Mouse (Mus musculus) embryonic facial prominence, embryonic 11.5 days (tissue): Measurements from ENCODE around the gene Slc12a4. TPM values are rescaled to one million over a fixed set of nuclear protein-coding genes. Genes with fewer than 3 reads are reported as not detected.
"Not testable (repeated sequence)": the region's sequence is repeated elsewhere in the genome, so short reads cannot be mapped to it uniquely, and the experiment has no call there.

Source experiments
- ATAC-seq: fragments of 200-750 bp; cut with Nextera tagmentation; replicated peaks from 2 replicates; pipeline ENCODE4 v1.8.0; 2017; ENCODE audit warnings: low read depth; ENCODE audit not compliant: insufficient number of reproducible peaks, low FRiP score, low TSS enrichment
- DNase-seq: peaks from one replicate; pipeline ENCODE4 v3.0.0-alpha.2; 2015; ENCODE audit warnings: low spot score
- H3K27ac ChIP-seq: fragments of 300-500 bp; sonication (generic); replicated peaks from 2 replicates; pipeline ENCODE4 v1.5.1; 2014; ENCODE audit warnings: mild to moderate bottlenecking, low read depth, low read length, control low read depth
- H3K27me3 ChIP-seq: fragments of 300-500 bp; sonication (generic); 2 replicates; pipeline ENCODE4 v1.6.1; 2014; ENCODE audit warnings: mild to moderate bottlenecking, low read length, moderate library complexity, mixed read lengths; ENCODE audit not compliant: control insufficient read depth, insufficient read depth
- H3K36me3 ChIP-seq: fragments of 300-500 bp; sonication (generic); replicated peaks from 2 replicates; pipeline ENCODE4 v1.6.1; 2014; ENCODE audit warnings: low read depth, mild to moderate bottlenecking, low read length, moderate library complexity, mixed read lengths; ENCODE audit not compliant: control insufficient read depth, insufficient read depth
- H3K4me1 ChIP-seq: fragments of 300-500 bp; sonication (generic); 2 replicates; pipeline ENCODE4 v1.6.1; 2014; ENCODE audit warnings: low read length, mixed read lengths; ENCODE audit not compliant: control insufficient read depth, insufficient read depth
- H3K4me2 ChIP-seq: fragments of 300-500 bp; sonication (generic); 2 replicates; pipeline ENCODE4 v1.6.1; 2014; ENCODE audit warnings: low read depth, mild to moderate bottlenecking, control low read depth, low read length, moderate library complexity
- H3K4me3 ChIP-seq: fragments of 300-500 bp; sonication (generic); 2 replicates; pipeline ENCODE4 v1.5.1; 2014; ENCODE audit warnings: low read depth, low read length, control low read depth
- H3K9ac ChIP-seq: fragments of 300-500 bp; sonication (generic); replicated peaks from 2 replicates; pipeline ENCODE4 v1.6.1; 2014; ENCODE audit warnings: mild to moderate bottlenecking, control low read depth, low read length
- H3K9me3 ChIP-seq: fragments of 300-500 bp; sonication (generic); replicated peaks from 2 replicates; pipeline ENCODE4 v1.6.1; 2016; ENCODE audit warnings: mild to moderate bottlenecking, low read length, inconsistent platforms, mixed read lengths; ENCODE audit not compliant: control insufficient read depth
- WGBS: fragments of 180-500 bp; shearing (Covaris S2); extraction: QIAGEN DNeasy Blood & Tissue Kit; methylation state at CpG from one replicate; pipeline ENCODE4 v1.1.7; 2014; 5-methylcytosine and 5-hydroxymethylcytosine counted together
- polyA plus RNA-seq: library from polyadenylated mRNA; unstranded; fragments of >200 nt; fragmentation: Nextera tagmentation; extraction: Ambion mirVana; gene quantifications from 2 replicates; pipeline ENCODE4 v1.2.1, GENCODE M21; 2014

The Slc12a4 gene
- polyA plus RNA-seq, 1 experiment from 2014 or later = 16.8 TPM

DNA sequence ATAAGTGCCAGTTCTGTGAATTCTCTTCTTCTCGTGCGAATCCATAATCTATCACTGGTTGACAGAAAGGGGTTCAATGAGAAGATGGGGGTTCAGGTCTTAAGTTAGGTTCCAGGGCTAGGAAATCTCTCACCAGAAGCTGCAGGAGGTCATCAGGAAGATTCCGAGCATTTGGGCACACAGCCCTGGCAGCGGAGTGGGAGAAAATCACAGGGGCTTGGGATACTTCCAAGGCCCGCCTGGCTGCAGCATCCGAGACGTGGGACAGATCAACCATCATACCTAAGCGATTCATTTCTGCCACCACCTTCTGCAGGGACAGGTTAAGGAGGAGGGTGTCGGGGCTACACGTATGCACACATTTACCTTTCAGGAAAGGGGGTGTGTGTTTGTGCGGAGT lies 22.6 kb upstream of the Slc12a4 start:
- no peak overlapping the region for H3K4me3 ChIP-seq
- H3K36me3 ChIP-seq = no peaks in the 10 kb centered on the region
- H3K9ac ChIP-seq = no peak overlapping the region
- 88% methylated on average over 11 of the region's 11 CpGs for WGBS
- DNase-seq (no peak), ATAC-seq (no peak)
- H3K4me1 ChIP-seq = no peaks in the 10 kb centered on the region
- H3K4me2 ChIP-seq = no peak overlapping the region
- no peaks in the 10 kb centered on the region for H3K9me3 ChIP-seq
- H3K27ac ChIP-seq = no peak overlapping the region
- no peaks in the 10 kb centered on the region for H3K27me3 ChIP-seq

DNA sequence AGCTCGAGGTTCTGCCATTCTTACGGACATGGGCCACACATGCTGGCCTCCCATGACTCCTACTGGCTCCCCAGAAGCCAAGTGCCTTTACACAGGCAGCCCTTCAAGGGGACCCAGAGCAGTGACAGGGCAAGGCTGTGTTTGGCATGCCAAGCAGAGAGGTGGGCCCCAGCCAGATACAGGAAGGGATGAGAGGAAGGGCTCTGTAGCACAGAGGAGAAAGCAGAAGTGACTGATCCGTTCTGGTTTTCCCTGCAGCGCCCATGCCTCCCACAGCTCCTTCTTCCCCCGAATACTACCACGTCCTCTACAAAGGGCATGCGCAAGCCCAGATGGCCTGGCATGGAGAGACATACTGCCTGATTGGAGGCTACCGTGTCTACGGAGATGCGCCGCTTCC lies 17.5 kb upstream of the Slc12a4 start:
- H3K36me3 ChIP-seq, H3K27ac ChIP-seq, ATAC-seq, H3K4me1 ChIP-seq, DNase-seq, H3K27me3 ChIP-seq, H3K9ac ChIP-seq, H3K4me2 ChIP-seq, H3K4me3 ChIP-seq, H3K9me3 ChIP-seq: not testable (repeated sequence)
- WGBS = 87% methylated on average over 11 of the region's 11 CpGs

DNA sequence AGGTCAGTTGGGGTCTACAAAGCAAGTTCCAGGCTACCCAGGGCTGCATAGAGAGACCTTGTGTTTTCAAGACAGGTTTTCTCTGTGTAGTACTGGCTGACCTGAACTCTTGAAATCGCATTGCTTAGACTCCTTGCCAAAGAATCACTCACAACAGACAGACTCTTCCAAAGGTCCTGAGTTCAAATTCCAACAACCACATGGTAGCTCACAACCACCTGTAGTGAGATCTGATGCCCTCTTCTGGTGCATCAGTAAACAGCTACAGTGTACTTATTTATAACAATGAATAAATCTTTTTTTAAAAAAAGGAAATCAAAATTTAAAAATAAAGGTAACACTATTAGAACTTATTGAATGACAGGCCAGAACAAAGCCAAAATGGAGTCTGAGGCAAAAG lies 15.2 kb upstream of the Slc12a4 start:
- no peak overlapping the region for H3K4me2 ChIP-seq
- 89% methylated on average over 1 of the region's 1 CpGs for WGBS
- no peaks in the 10 kb centered on the region for H3K27me3 ChIP-seq
- no peak overlapping the region for H3K4me3 ChIP-seq
- H3K9ac ChIP-seq = no peak overlapping the region
- no peaks in the 10 kb centered on the region for H3K9me3 ChIP-seq
- DNase-seq (no peak), ATAC-seq (no peak)
- H3K36me3 ChIP-seq = no peaks in the 10 kb centered on the region
- no peak overlapping the region for H3K27ac ChIP-seq
- no peaks in the 10 kb centered on the region for H3K4me1 ChIP-seq

DNA sequence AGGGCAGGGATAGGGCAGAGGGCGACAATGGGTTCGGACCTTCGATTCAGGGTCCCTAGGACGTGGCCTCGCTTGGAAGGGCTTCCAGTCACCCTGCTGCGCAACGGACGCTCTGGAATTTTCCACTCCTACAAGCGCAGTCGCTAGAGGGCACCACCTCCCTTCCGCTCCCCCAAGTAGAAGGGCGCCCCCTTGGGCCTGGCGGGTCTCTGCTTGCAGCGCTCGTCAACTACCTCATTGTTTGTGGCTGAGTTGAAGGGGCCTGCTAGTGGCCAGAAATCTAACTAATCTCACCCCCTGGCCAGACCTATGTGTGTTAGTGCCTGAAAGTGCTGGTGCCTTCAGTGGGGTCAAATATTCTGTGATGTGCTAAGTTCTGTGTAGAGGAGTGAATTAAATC lies 13.4 kb upstream of the Slc12a4 start, which contains the start of gene Dpep3:
Gene Dpep3 (minus strand): TSS at position 105 of the 400 bp plus-strand sequence.
- no peak within 1 kb of the TSS for H3K4me2 ChIP-seq
- no peaks in the 10 kb centered on the region for H3K9me3 ChIP-seq
- no peaks in the 10 kb centered on the region for H3K4me1 ChIP-seq
- H3K9ac ChIP-seq = no peak within 1 kb of the TSS
- no peak within 1 kb of the TSS for H3K4me3 ChIP-seq
- ATAC-seq (no peak), DNase-seq (no peak)
- H3K36me3 ChIP-seq = no peaks in the 10 kb centered on the region
- WGBS = 89% methylated on average over 15 of the region's 15 CpGs
- no peaks in the 10 kb centered on the region for H3K27me3 ChIP-seq
- no peak within 1 kb of the TSS for H3K27ac ChIP-seq

DNA sequence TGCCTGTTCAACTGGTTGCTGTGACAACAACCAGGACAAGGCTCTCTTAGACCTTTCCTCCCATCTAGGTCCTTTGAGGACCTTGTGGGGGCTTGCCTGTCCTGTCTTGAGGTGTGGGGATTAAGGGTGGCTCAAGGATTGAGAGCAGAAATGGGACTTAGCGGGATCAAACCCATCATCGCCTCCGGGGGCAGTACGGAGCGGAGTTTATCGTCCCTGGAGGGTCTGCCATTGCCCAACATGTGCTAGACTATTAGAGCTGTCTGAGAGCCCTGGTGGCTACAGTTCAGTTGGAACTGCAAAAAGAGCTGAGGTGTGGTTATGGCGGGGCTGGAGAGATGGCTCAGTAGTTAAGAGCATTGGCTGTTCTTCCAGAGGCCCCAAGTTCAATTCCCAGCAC lies 9.5 kb upstream of the Slc12a4 start:
- WGBS = 61% methylated on average over 7 of the region's 7 CpGs
- H3K27me3 ChIP-seq = no peaks in the 10 kb centered on the region
- no peak for ATAC-seq

DNA sequence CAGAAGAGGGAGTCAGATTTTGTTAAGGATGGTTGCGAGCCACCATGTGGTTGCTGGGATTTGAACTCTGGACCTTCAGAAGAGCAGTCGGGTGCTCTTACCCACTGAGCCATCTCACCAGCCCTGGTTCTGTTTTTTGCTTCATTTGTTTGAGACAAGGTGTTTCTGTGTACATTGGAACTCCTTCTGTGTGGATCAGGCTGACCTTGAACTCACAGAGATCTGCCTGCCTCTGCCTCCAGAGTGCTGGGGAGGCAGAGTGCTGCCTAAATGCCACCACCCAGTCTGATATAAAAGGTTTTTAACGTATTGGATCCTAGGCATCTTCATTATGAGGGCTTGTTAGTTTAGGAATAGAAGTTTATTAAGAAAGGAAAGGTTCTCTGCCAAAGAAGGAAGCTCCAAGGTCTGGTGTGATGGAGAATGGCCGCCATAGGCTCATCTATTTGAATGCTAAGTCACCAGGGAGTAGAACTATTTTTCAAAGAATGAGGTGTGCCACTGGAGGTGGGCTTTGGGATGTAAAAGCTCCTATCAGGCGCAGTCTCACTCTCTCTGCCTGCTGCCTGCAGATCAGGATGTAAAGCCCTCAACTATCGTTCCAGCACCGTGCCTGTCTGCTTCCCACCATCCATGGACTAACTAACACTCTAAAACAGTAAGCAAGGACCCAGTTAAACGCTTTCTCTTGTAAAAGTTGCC lies 5.3 kb upstream of the Slc12a4 start:
- Histone ChIP-seq H3K9me3 (no peaks in the 10 kb centered on the region), H3K9ac (no peak overlapping the region), H3K36me3 (no peaks in the 10 kb centered on the region), H3K27ac (no peak overlapping the region), H3K4me2 (no peak overlapping the region), H3K4me3 (no peak overlapping the region), H3K27me3 (no peaks in the 10 kb centered on the region), H3K4me1 (no peaks in the 10 kb centered on the region)
- 75% methylated on average over 8 of the region's 8 CpGs for WGBS
- no peak for ATAC-seq
- DNase-seq = no peak

More for the DNA sequence above, 9.5 kb upstream of the Slc12a4 start:
- DNase-seq = no peak
- no peak overlapping the region for H3K4me2 ChIP-seq
- no peaks in the 10 kb centered on the region for H3K4me1 ChIP-seq
- H3K9ac ChIP-seq = no peak overlapping the region
- H3K9me3 ChIP-seq = no peaks in the 10 kb centered on the region
- no peaks in the 10 kb centered on the region for H3K36me3 ChIP-seq
- no peak overlapping the region for H3K4me3 ChIP-seq
- no peak overlapping the region for H3K27ac ChIP-seq

GRCm38 (mm10) chr8:105969367-105969766 lies 3.5 kb upstream of the Slc12a4 start:
- H3K4me3 ChIP-seq = no peak overlapping the region

DNA sequence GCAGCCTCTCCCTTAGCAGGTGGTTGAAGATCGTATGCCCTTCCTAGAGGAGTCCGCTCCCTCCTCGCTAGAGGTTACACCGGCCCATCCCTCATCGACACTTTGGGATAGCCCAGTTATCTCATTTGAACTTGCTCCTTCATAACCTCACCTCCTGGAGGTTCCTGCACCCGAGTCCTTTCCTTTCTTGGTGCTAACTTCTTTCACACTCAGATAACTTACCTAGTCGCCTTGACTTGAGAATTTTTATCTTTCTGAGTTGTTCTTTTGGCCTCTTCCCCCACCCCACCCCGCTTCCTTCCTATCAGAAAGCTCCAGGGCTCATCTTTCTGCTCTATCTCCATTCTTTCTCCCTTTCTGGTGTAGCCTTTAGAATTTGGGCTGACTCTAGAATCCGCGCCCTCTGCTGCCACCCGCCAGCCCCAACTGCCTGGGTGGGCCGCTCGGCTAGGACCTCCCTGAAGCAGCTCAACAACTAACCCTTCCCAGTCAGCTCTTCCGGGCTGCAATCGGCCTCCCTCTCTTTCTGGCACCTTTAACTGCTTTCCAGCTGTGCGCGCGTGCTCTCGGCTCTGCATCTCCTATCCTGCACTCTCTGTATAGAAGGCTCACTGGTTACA lies 905 bp upstream of the Slc12a4 start:
- Histone ChIP-seq H3K4me1 (peaks cover 8% of the 10 kb centered on the region; the same call in 1 of the 2 replicates), H3K27me3 (no peaks in the 10 kb centered on the region), H3K4me3 (peak overlapping the region; percentile 2; the same call in 1 of the 2 replicates), H3K4me2 (peak overlapping the region; percentile 76), H3K36me3 (no peaks in the 10 kb centered on the region), H3K27ac (no peak overlapping the region), H3K9ac (peak overlapping the region; percentile 30), H3K9me3 (no peaks in the 10 kb centered on the region)
- peak; percentile 11; the same call in 1 of the 2 replicates for ATAC-seq
- WGBS = 7% methylated on average over 19 of the region's 19 CpGs
- DNase-seq = peak; percentile 69

More at GRCm38 (mm10) chr8:105969367-105969766, 3.5 kb upstream of the Slc12a4 start:
- no peaks in the 10 kb centered on the region for H3K36me3 ChIP-seq
- no peak overlapping the region for H3K9ac ChIP-seq
- H3K27me3 ChIP-seq = no peaks in the 10 kb centered on the region
- H3K27ac ChIP-seq = no peak overlapping the region
- WGBS = 58% methylated on average over 1 of the region's 1 CpGs
- ATAC-seq = no peak
- H3K9me3 ChIP-seq = no peaks in the 10 kb centered on the region
- DNase-seq = no peak
- H3K4me1 ChIP-seq = peaks cover 8% of the 10 kb centered on the region; the same call in 1 of the 2 replicates
- H3K4me2 ChIP-seq = no peak overlapping the region
